Mouse (Mus musculus) activated CD4-positive, CD25-positive, alpha-beta regulatory T cell (primary cell): ENCODE results near the gene Cspg5. TPM values are rescaled to one million over a fixed set of nuclear protein-coding genes. Genes with fewer than 3 reads are reported as not detected.

Experiments used
- polyA plus RNA-seq, 2 experiments: library from polyadenylated mRNA; unstranded; fragments of 100-300 nt; shearing (Covaris generic); gene quantifications; one replicate each; pipeline ENCODE4 v1.2.1; 2017

Gene Cspg5
- polyA plus RNA-seq = under 1 TPM; 0.11 to 0.15 TPM

DNA sequence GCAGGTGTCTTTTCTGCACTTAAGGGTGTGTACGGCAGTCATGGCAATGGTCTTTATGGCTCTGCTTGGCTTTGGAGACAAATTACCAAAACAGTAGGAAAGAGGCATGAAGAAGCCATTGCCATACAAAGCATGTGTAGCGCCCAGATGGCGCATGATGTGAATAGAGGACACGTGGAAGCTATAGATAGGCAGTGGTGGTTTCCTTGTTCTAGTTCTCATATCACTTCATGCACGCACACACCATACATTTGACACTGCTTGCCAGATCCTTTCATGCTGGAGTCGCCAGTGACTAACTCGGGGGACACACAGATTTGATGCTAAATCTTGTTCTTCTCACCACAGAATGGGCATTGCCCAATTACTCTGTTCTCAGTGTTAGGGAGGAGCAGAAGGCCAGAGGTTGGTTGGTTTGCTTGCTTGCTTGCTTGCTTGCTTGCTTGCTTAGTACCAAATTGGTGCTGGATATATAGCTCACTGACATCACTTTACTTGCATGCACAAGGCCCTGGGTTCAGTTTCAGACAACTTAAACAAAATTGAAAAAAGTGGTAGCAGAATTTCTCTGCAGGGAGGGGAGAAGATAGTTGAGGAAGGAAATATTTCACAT is at the start of gene Cspg5:
Gene Cspg5, plus strand, starts transcription at position 563 of the 613 bp plus-strand sequence.

DNA sequence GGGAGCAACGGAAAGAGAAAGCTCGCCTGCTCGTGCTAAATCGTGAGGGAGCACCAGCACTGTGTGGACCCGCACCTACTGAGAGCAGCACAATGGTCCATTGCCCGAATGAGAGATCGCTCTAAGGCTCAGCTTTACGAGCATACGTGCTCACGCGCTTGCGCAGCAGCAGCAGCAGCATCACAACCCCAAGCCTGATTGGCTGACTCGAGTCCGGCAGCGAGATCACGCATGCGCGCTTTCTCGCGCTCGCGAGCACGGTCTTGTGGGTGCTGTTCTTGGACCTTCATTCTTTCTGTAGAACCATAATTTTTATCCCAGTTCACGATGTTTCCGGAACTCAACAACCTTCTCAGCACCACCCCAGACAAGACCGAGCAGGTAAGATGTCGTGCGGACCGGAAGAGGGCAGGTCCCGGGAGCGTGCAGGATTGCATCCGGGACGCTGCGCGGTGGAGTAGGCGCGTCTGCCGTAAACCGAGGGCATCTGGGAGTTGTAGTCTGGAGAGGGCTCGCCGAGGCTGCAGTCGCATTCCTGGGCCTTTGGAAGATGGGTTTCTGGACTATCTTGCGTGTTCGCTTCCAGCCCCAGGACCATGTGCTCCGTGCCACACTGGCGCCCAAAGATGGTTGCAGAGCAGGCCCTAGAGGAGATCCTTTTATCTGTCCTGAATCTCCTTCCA is 61.5 kb downstream of the Cspg5 start, which contains the start of gene Elp6:
Gene Elp6, plus strand, starts transcription at position 205 of the 683 bp plus-strand sequence.

Other genes with a start within 250 kb of the Cspg5 start
- gene Smarcc1, start 126.1 kb upstream of the Cspg5 start, polyA plus RNA-seq = 10 to 100 TPM; 54.6 to 59.5 TPM
- 100 to 1,000 TPM in 1 of 2 experiments, 10 to 100 TPM in 1; 92.4 to 108 TPM for gene Dhx30, start 126.0 kb upstream of the Cspg5 start, polyA plus RNA-seq
- gene Elp6, start 61.4 kb downstream of the Cspg5 start, polyA plus RNA-seq = 10 to 100 TPM; 12.9 to 13.7 TPM
- gene Scap, start 89.5 kb downstream of the Cspg5 start, polyA plus RNA-seq = 10 to 100 TPM; 45.2 to 58.8 TPM
- gene Ptpn23, start 164.4 kb downstream of the Cspg5 start, polyA plus RNA-seq = 1 to 10 TPM; 3.7 to 5.1 TPM
- under 1 TPM; 0.28 to 0.52 TPM for gene Ngp, start 176.0 kb downstream of the Cspg5 start, polyA plus RNA-seq
- 1 to 10 TPM; 6.8 to 8.0 TPM for gene Klhl18, start 232.9 kb downstream of the Cspg5 start, polyA plus RNA-seq
- under 1 TPM; 0.27 to 0.38 TPM for gene Kif9, start 233.2 kb downstream of the Cspg5 start, polyA plus RNA-seq